Mouse (Mus musculus) left cerebral cortex, postnatal 25 days (tissue): Measurements from ENCODE around the gene Myh14. TPM values are rescaled to one million over a fixed set of nuclear protein-coding genes. Genes with fewer than 3 reads are reported as not detected.

Experiments
- DNase-seq, 2 experiments: peaks; one replicate each; pipeline ENCODE4 v3.0.0; 2022; ENCODE audit warnings: low spot score in 2 of 2, mixed read lengths in 1 of 2
- intact Hi-C: fragments of 180-260 bp; cut with DNase I; formaldehyde crosslinking; loops from one replicate; pipeline ENCODE4 v1.15.1; 2025
- total RNA-seq, 2 experiments: library from RNA; stranded (reverse); gene quantifications; 2 replicates each; pipeline ENCODE4 v1.2.3; 2021

The Myh14 gene
- total RNA-seq, 2 experiments from 2014 or later, result 15.4 to 20.6 TPM

GRCm38 (mm10) chr7:44589946-44590345, 80.7 kb downstream of the Myh14 start:
- peak in 1 of 2 experiments; percentile 24 for DNase-seq
- intact Hi-C loops, result no loop called here

- peak; percentile 76 to 83 for DNase-seq
- intact Hi-C loops, result no loop called here
Observed at GRCm38 (mm10) chr7:44589149-44589548, 81.5 kb downstream of the Myh14 start.

DNA sequence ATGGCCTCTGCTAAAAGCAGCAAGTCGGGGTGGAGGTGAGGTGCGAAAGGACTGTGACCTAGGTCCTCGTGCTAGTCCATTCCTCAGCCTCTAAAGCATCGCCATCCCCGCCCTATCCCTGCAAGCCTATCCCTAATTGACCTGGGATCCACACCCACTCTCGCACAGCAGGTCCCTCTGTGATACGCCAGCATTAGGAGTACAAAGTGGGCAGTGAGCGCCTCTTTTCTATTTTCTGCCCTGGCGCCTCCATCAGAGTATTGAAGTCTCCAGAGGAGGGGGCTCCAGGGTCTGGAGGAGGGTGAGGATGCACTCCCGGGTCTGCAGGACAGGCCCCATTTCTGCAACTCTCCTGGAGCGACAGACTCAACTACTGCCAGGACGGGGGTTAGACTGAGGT, 82.3 kb downstream of the Myh14 start:
- no peak for DNase-seq
- intact Hi-C loops, result no loop called here

GRCm38 (mm10) chr7:44587676-44588075, 83.0 kb downstream of the Myh14 start:
- intact Hi-C loops, result no loop called here
- peak in 1 of 2 experiments; percentile 43 for DNase-seq

DNA sequence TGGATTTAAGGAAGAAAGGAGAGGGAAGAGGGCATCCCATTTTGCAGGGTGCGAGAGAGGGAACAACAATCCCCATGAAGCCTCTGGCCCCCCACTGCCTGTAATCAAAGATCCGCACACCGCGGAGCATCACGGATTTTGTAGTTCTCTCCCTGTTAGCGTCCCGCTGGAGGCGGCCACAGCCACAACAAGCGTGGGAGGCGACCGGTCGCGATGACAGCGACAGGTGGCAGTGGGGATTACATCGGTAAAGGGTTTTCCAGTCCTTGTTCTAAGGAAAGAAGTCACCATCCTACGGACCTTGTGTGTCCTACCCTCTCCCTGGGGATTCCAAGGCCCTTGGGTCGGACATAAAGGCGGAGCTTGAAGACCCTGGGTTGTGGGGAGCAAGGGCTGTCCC, 83.7 kb downstream of the Myh14 start:
- intact Hi-C loops, result no loop called here
- DNase-seq, result peak; percentile 86 to 92

- intact Hi-C loops, result no loop called here
- peak; percentile 83 to 84 for DNase-seq
Observed at GRCm38 (mm10) chr7:44586518-44586917, 84.1 kb downstream of the Myh14 start.

GRCm38 (mm10) chr7:44585606-44586005, 85.0 kb downstream of the Myh14 start:
- no peak for DNase-seq
- intact Hi-C loops, result no loop called here

GRCm38 (mm10) chr7:44584921-44585320, 85.7 kb downstream of the Myh14 start:
- intact Hi-C loops, result no loop called here
- DNase-seq, result no peak

DNA sequence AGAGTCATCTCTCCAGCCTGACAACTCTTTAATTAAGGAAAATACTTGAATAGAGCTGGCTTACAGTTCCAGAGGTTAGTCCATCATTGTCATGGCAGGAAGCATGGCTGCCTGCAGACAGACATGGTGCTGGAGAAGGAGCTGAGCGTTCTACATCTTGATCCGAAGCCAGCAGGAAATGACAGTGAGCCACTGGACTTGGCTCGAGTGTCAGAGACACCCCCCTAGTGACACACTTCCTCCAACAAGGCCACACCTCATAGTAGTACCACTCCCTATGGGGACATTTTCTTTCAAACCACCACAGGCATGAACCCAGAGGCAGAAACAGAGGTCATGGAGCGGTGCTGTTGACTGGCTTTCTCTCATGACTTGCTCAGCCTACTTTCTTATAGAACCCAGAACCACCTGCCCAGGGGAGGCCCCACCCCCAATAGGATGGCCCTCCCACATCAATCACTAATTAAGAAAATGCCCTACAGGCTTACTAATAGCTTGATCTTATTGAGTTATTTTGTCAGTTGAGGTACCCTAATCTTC, 86.3 kb downstream of the Myh14 start:
- intact Hi-C loops, result no loop called here
- DNase-seq, result no peak

DNA sequence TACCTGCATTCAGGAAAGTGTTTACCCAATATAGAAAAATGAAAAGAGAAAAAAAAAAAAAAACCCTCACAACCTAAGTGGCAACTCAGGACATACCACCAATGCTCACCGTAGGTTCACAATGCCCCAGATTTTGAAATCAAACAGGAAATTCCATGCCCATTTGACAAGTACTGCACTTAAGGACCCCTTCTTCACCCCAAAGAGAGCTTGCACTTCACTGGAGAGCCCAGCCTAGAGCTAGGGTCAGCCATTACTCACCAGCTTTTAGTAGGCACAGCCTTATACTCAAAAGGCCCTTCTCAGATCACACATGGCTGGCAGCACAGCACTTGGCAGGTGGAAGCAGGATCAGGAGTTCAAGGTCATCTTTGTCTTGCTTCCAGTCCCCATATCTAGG, 87.5 kb downstream of the Myh14 start:
- intact Hi-C loops, result no loop called here
- DNase-seq, result no peak

GRCm38 (mm10) chr7:44582709-44583108, 87.9 kb downstream of the Myh14 start:
- intact Hi-C loops, result no loop called here
- no peak for DNase-seq

DNA sequence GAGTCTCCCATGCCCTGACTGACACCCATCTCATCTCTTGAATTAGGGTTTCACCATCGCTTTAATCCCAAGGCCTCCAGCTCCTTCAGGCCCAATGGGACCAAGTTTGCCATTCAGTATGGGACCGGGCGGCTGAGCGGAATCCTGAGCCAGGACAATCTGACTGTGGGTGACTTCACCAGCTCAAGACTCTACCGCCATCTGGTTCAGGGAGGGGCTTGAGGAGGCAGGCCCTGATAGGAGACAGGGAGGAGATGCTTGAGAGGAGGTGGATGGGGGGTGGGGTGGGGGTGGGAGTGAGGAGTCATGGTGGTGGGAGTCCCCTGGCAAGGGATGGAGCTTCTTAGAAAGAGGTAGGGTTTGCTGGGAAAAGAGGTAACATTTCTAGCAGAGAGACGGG, 89.0 kb downstream of the Myh14 start:
- intact Hi-C loops, result no loop called here
- DNase-seq, result no peak

- intact Hi-C loops, result no loop called here
Observed at GRCm38 (mm10) chr7:44576333-44576844, 94.3 kb downstream of the Myh14 start.

DNA sequence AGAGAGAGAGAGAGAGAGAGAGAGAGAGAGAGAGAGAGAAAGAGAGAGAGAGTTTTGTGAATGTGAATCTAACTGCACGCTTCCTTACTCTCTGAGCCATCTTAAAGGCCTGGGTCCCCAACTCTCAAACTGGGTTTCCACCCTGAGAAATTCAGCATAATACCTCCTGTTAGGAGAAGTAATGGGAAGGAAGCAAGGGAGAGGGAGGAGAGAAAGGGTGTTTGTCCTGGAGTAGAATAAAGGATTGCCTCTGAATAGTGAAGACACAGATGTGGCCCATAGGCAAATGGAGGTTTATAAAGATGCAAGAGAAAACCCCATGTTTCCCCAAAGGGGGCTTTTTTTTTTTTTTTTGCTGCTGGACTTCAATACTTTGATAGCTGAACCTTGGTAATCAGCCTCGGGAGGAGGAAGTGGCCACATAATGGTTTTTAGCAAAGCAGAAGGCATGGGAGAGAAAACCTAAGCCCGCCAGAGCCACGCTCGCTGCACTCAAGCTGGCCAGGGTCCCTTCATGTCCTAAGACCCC, 97.6 kb downstream of the Myh14 start:
- DNase-seq, result no peak
- intact Hi-C loops, result no loop called here

More at GRCm38 (mm10) chr7:44576333-44576844, 94.3 kb downstream of the Myh14 start:
- no peak for DNase-seq

DNA sequence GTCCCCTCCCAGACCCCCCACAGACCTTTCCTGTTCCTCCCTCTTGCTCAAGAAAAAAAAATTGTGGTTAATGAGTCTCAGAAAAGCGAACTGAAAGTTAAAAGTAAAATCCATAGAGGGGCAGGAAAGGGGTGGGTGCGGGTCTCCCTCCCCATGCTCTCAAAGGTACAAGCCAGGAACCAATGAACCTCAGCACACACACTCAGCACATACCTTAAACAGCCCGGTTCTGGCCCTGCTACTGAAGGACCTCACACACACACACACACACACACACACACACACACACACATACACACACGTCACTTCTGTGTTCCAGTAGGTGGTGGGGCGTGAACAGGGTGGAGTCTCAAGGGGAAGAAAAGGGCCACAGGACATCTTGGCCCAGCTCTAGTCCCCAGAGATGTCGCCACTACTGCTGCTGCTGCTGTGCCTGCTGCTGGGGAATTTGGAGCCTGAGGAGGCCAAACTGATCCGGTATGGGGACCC, 98.4 kb downstream of the Myh14 start, which contains the start of gene Napsa:
Gene Napsa, plus strand, starts transcription at position 168 of the 489 bp plus-strand sequence.
- DNase-seq, result no peak
- intact Hi-C loops, result no loop called here

GRCm38 (mm10) chr7:44571811-44572210, 98.8 kb downstream of the Myh14 start:
- intact Hi-C loops, result no loop called here
- DNase-seq, result no peak

- intact Hi-C loops, result no loop called here
- no peak for DNase-seq
Observed at GRCm38 (mm10) chr7:44570989-44571388, 99.7 kb downstream of the Myh14 start.

- DNase-seq, result no peak
- intact Hi-C loops, result no loop called here
Observed at GRCm38 (mm10) chr7:44568803-44569202, 101.8 kb downstream of the Myh14 start.

- intact Hi-C loops, result no loop called here
- DNase-seq, result no peak
Observed at GRCm38 (mm10) chr7:44565414-44565813, 105.2 kb downstream of the Myh14 start.

DNA sequence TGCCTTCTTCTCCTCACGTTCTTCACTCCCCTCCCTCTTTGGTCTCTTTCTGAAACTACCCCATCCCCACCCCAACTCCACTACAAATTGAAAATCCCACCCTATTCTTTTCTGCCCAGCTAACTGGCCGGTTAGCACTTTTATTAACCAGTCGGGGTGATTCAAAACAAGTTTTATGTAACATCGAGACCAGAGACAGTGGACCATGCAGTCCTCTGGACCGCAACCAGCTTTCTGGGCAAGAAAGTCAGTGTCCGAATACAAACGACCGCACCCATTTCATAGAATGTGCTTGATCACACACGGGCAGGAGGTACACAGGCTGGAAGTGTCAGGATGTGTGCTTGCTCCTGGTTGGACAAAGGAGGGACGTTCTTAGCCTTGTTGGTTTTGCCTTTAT, 106.2 kb downstream of the Myh14 start:
- intact Hi-C loops, result loop anchor here (5.0 kb wide), 2 partner anchors 42 to 83 kb away; partner anchors contain the start of gene Mybpc2
- no peak for DNase-seq

DNA sequence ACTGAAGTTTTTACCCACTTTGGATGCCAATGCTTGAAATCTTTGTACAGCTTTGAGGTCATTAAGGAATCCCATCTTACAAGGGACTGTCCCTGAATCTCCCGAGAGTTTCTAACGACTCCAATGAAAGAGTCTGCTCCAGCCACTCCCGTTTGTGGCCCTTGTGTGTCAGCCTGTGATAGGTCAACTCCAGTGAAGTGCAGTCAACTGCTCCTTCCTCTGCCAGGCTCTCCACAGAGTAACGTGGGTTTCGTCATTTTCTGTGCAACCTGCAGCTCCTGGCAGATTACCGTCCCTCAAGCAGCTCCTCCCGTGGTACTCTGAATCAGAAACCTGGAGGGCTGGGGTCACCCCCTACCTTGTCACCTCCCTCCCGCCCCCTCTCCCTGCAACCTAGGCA, 107.4 kb downstream of the Myh14 start:
- intact Hi-C loops, result loop anchor here (5.0 kb wide), 2 partner anchors 41 to 84 kb away; partner anchors contain the start of gene Mybpc2
- no peak for DNase-seq
